Mouse (Mus musculus): ENCODE results near the gene Zfp768.

Zfp768 gene

GRCm38 (mm10) chr7:127308431-127308830 is 37.0 kb downstream of the Zfp768 start:
- CTCF ChIA-PET: no interaction called here

DNA sequence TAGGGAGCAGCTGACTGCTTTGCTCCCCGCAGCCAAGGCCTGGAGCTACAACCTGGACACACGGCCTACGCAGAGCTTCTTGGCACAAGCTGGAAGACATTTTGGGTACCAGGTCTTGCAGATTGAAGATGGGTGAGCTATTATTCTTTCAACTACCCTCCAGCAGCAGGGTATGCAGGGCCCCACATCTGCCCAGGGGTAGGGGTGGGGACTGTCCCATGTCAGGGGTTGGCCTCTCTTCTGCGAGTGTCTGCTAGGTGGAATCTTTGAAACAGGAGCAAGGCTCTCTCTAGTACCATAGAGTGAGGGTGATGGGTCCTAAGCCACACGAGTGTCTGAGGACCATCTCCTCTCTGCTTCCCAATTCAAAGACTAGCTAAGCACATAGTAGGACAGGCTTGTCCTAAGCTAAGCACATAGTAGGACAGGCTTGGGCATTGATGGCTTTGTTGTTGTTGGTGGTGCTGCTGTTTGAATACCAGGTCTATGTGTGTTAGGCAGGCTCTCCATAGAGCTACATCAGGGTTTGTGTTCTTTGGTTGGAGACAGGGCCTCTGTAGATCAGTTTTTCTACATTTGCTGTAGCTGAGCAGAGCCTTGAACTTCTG is 47.7 kb downstream of the Zfp768 start:
- CTCF ChIA-PET: interaction anchor here (0.6 to 0.9 kb wide), 3 partner anchors 10 to 578 kb away, joined by 3 to 5 read pairs (median 3); no protein-coding TSS in a partner anchor

GRCm38 (mm10) chr7:127296786-127297555 is 48.4 kb downstream of the Zfp768 start:
- CTCF ChIA-PET: interaction anchor here (0.6 to 1.2 kb wide), 4 partner anchors 10 to 578 kb away, joined by 3 to 7 read pairs (median 3); partner anchors contain the start of gene Sephs2

GRCm38 (mm10) chr7:127296098-127296497 is 49.3 kb downstream of the Zfp768 start, which contains the start of gene Itgal:
Gene Itgal, plus strand, starts transcription at chr7:127296260.
- CTCF ChIA-PET: interaction anchor here (0.6 to 1.2 kb wide), 2 partner anchors 22 to 26 kb away, joined by 3 to 7 read pairs; partner anchors contain the start of gene Sephs2
